Mouse (Mus musculus) Patski (cell line): Measurements from ENCODE around the gene Ccdc86. TPM values are rescaled to one million over a fixed set of nuclear protein-coding genes. Genes with fewer than 3 reads are reported as not detected.

Experiments used
- ATAC-seq: fragments of 100-300 bp; one replicate; pipeline ENCODE4 v1.8.0; 2021
- CTCF ChIA-PET: fragments of 350-600 bp; sonication (Branson Sonifier 250); formaldehyde crosslinking; loops from one replicate; lab custom pipeline; 2022; ENCODE audit warnings: inconsistent platforms; lab: Charles Lee
- POLR2A ChIA-PET: fragments of 350-600 bp; sonication (Branson Sonifier 250); formaldehyde crosslinking; loops from one replicate; lab custom pipeline; 2022; ENCODE audit warnings: antibody characterized with exemption, inconsistent platforms; lab: Charles Lee
- DNase-seq: peaks from one replicate; pipeline ENCODE4 v3.0.0-alpha.2; 2011; ENCODE audit warnings: low read depth, low spot score
- H3K27me3 ChIP-seq: fragments of 371-371 bp; one replicate; pipeline ENCODE4 v1.5.1; 2021
- CTCF ChIP-seq: fragments of 100-300 bp; IDR thresholded peaks from one replicate; pipeline ENCODE4 v1.5.1; 2021
- in situ Hi-C: fragments of 300-500 bp; cut with MboI; formaldehyde crosslinking; loops from 3 replicates; pipeline ENCODE4 v1.11.1; 2018; ENCODE audit warnings: low pct_unique_long_range_greater_than_20kb, mixed read lengths
- polyA plus RNA-seq: library from polyadenylated mRNA; unstranded; gene quantifications from one replicate; pipeline ENCODE4 v1.2.3, GENCODE M21; 2021

Gene Ccdc86
- polyA plus RNA-seq, 1 experiment from 2014 or later: 21.1 TPM

DNA sequence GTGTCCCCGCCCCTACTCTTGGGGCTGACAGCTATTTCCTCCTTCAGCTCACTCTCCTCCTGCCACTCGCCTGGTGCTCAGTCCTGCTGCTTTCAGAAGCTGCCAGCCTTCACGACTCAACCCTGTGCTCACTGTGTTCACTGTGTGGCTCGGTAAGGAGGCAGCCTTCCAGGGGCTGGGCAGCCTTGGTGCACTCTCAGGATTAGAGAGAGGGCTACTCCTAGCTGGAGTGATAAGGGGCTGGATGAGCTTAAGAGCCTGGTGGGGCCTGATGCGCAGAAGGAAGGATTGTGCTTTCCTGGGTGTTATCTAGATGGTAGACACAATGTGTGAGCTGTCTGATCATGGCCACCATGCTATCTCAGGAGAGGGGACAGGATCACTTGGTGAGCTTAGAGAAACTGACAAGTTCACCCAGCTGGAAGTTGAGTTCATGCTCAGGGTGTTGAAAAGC lies 11.9 kb downstream of the Ccdc86 start, which contains the start of gene Ptgdr2:
TSS of gene Ptgdr2 (plus strand) at position 51 of the 454 bp plus-strand sequence.
- ChIA-PET POLR2A (no interaction called here), CTCF (interaction anchor here (0.6 to 1.4 kb wide), 5 partner anchors 9 to 41 kb away, joined by 3 to 9 read pairs (median 4); no protein-coding TSS in a partner anchor)
- TF ChIP-seq CTCF: no peak
- in situ Hi-C loops: no loop called here
- DNase-seq (no peak), ATAC-seq (no peak)
- peaks cover 14% of the 10 kb centered on the region for H3K27me3 ChIP-seq

- CTCF ChIA-PET: interaction anchor here (1.2 kb wide), 2 partner anchors 17 to 40 kb away, joined by 3 to 4 read pairs; no protein-coding TSS in a partner anchor
- ATAC-seq: no peak
- DNase-seq: no peak
- no peak for TF ChIP-seq CTCF
- H3K27me3 ChIP-seq: peaks cover 14% of the 10 kb centered on the region
- POLR2A ChIA-PET: interaction anchor here (1.7 kb wide), 1 partner anchor 8 kb away, joined by 5 read pairs; no protein-coding TSS in a partner anchor
- in situ Hi-C loops: no loop called here
Measured at GRCm38 (mm10) chr19:10936077-10936476, 13.0 kb downstream of the Ccdc86 start.

DNA sequence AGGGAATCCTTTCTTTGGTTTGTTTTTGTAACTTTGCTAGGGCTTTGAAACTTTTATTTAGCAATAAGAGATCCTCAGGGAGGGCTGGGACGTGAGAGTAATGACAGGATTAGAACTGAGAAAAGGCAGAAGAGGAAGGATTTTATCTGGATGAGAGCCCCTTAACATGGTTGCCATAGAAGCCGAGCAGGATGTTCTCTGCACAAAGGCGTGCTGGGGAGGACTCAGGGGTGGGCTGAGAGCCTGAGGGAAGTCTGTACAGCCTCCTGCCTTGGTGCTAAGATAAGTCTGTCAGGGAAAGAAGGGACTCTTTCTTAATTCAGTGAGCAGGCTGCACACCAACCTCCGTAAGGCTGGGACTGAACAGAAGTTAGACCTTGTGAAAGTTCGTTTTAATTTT lies 14.0 kb downstream of the Ccdc86 start:
- DNase-seq: no peak
- no peak for ATAC-seq
- H3K27me3 ChIP-seq: peaks cover 14% of the 10 kb centered on the region
- in situ Hi-C loops: no loop called here
- CTCF ChIA-PET: interaction anchor here (1.0 to 1.3 kb wide), 2 partner anchors 27 to 41 kb away, joined by 3 to 5 read pairs; no protein-coding TSS in a partner anchor
- POLR2A ChIA-PET: interaction anchor here (0.9 to 1.7 kb wide), 2 partner anchors 9 to 11 kb away, joined by 4 to 5 read pairs; no protein-coding TSS in a partner anchor
- no peak for TF ChIP-seq CTCF

- in situ Hi-C loops: no loop called here
- no peak for TF ChIP-seq CTCF
- ChIA-PET POLR2A (no interaction called here), CTCF (no interaction called here)
- no peak for DNase-seq
- peaks cover 14% of the 10 kb centered on the region for H3K27me3 ChIP-seq
- ATAC-seq: no peak
Measured at GRCm38 (mm10) chr19:10930641-10931040, 18.4 kb downstream of the Ccdc86 start.

DNA sequence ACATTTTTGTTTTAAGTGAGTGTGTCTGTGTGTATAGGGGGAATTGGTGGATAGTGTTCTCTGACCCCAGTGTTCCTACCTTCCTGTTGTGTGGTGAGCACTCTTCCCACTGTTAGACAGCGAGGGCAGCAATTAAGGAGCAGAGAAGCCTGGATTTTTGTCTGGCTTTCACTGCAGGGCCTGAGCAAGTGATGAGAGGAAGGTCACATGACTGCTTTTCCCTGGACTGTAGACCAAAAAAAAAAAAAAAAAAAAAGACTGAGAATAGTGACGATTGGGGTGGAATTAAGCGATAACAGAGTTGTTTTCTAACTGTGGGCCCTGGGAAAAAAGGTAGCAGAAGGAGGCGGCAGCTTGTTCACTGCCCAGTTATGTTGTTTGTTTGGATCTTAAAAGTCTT lies 22.4 kb downstream of the Ccdc86 start:
- no peak for DNase-seq
- in situ Hi-C loops: no loop called here
- no peaks in the 10 kb centered on the region for H3K27me3 ChIP-seq
- POLR2A ChIA-PET: no interaction called here
- peak; percentile 18 for ATAC-seq
- CTCF ChIA-PET: interaction anchor here (1.1 kb wide), 1 partner anchor 18 kb away, joined by 3 read pairs; no protein-coding TSS in a partner anchor
- no peak for TF ChIP-seq CTCF

- ChIA-PET CTCF (interaction anchor here (1.1 kb wide), 1 partner anchor 18 kb away, joined by 3 read pairs; no protein-coding TSS in a partner anchor), POLR2A (no interaction called here)
- peak; percentile 43 for DNase-seq
- H3K27me3 ChIP-seq: no peaks in the 10 kb centered on the region
- in situ Hi-C loops: no loop called here
- no peak for TF ChIP-seq CTCF
- peak; percentile 42 for ATAC-seq
Measured at GRCm38 (mm10) chr19:10926123-10926621, 22.9 kb downstream of the Ccdc86 start.

DNA sequence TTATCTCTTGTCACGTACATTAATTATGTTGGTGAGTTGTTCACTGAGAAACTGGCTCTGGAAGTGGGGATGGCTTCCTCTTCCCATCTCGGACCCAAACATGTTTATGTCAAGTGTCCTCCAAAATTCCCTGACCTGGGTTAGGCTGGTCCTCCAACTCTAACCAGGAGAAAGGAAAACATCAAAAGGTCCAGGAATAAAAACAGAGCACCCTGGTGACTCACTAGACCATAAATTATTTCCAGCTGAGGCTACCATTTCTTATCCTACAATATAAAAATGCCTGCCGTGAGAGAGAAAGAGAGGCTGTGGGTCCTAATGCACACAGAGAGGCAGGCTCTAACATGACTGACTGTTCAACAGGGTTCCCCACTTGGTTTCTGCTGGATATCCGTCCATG lies 24.8 kb downstream of the Ccdc86 start:
- in situ Hi-C loops: no loop called here
- TF ChIP-seq CTCF: no peak
- H3K27me3 ChIP-seq: no peaks in the 10 kb centered on the region
- ChIA-PET CTCF (interaction anchor here (0.9 to 1.9 kb wide), 3 partner anchors 10 to 214 kb away, joined by 4 to 5 read pairs (median 5); no protein-coding TSS in a partner anchor), POLR2A (interaction anchor here (0.7 kb wide), 1 partner anchor 24 kb away, joined by 3 read pairs; no protein-coding TSS in a partner anchor)
- DNase-seq: peak; percentile 28
- no peak for ATAC-seq

DNA sequence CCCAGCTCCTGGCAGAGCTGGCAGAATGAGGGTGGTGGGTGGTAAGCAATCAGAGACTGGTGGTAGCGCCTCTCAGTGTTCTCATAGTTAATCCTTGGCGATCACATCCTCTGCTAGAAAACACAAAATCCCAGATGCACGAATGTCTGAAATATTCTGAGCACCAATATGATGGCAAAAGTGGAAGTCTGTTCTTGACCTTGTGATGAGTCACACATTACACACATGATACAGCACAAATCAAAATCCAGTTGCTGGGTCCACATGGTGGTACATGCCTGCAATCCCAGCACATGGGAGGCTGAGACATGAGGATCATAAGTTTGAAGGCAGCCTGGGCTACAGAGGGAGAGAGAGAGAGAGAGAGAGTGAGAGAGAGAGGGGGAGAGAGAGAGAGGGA lies 28.0 kb downstream of the Ccdc86 start:
- TF ChIP-seq CTCF: no peak
- in situ Hi-C loops: no loop called here
- ChIA-PET POLR2A (interaction anchor here (1.4 kb wide), 1 partner anchor 9 kb away, joined by 4 read pairs; no protein-coding TSS in a partner anchor), CTCF (interaction anchor here (1.1 to 1.2 kb wide), 2 partner anchors 13 kb away, joined by 4 to 5 read pairs; no protein-coding TSS in a partner anchor)
- H3K27me3 ChIP-seq: no peaks in the 10 kb centered on the region
- DNase-seq: no peak
- no peak for ATAC-seq

- in situ Hi-C loops: no loop called here
- ChIA-PET CTCF (interaction anchor here (1.1 kb wide), 1 partner anchor 13 kb away, joined by 4 read pairs; no protein-coding TSS in a partner anchor), POLR2A (interaction anchor here (1.4 kb wide), 1 partner anchor 9 kb away, joined by 4 read pairs; no protein-coding TSS in a partner anchor)
- no peak for ATAC-seq
- no peaks in the 10 kb centered on the region for H3K27me3 ChIP-seq
- no peak for TF ChIP-seq CTCF
- no peak for DNase-seq
Measured at GRCm38 (mm10) chr19:10920532-10920931, 28.5 kb downstream of the Ccdc86 start, which contains the start of gene Zp1. Gene Zp1 (minus strand): TSS chr19:10920632.

GRCm38 (mm10) chr19:10918321-10918991 lies 30.6 kb downstream of the Ccdc86 start:
- DNase-seq (no peak), ATAC-seq (no peak)
- CTCF ChIA-PET: interaction anchor here (1.0 to 1.7 kb wide), 2 partner anchors 11 to 65 kb away, joined by 3 to 6 read pairs; no protein-coding TSS in a partner anchor
- TF ChIP-seq CTCF: no peak
- no peaks in the 10 kb centered on the region for H3K27me3 ChIP-seq
- in situ Hi-C loops: no loop called here
- POLR2A ChIA-PET: no interaction called here
